ENCODE assay signal across 30 mouse cellular contexts in genomic region chr19:46662784-46663183, GRCm38 (mm10). TPM values are rescaled to one million over a fixed set of nuclear protein-coding genes. Genes with fewer than 3 reads are reported as not detected.
DNase-seq lines count a peak whose midpoint lies in the region; ATAC-seq and TF ChIP-seq lines count a peak whose summit lies in the region.
"Had no signal": no experiment of that assay in that cellular context is flagged by ENCODE, and none has a peak within 500 bp of the region (broad histone marks: within the 10 kb centered on the region; RNA-seq: fewer than 3 reads in every experiment).

No protein-coding gene starts in this region.

- no peaks in the 10 kb centered on the region for H3K9me3 ChIP-seq in heart, embryonic 13.5 days
- H3K9me3 ChIP-seq in liver, embryonic 16.5 days (replicated peaks; ENCODE audit: control insufficient read depth, low read length) = no peaks in the 10 kb centered on the region
- H3K9me3 ChIP-seq in liver, embryonic 11.5 days (ENCODE audit: control insufficient read depth, low read length) = no peaks in the 10 kb centered on the region
- no peaks in the 10 kb centered on the region for H3K9me3 ChIP-seq in midbrain, embryonic 11.5 days (ENCODE audit: control insufficient read depth, low read length)
- H3K9me3 ChIP-seq in midbrain, embryonic 14.5 days (ENCODE audit: control insufficient read depth, low read length) = no peaks in the 10 kb centered on the region
- H3K9me3 ChIP-seq: embryonic facial prominence, embryonic 13.5 days; embryonic facial prominence, embryonic 15.5 days; forebrain, embryonic 10.5 days; forebrain, embryonic 12.5 days had no signal

- no peak for TF ChIP-seq EP300 in heart, adult 2 months (IDR thresholded peaks at IDR 0.05; ENCODE audit: insufficient read depth, low read depth, low read length)

- no peak overlapping the region for H3K9ac ChIP-seq in heart, adult 2 months (ENCODE audit: low read depth, low read length)
- no peak overlapping the region for H3K9ac ChIP-seq in heart, embryonic 13.5 days
- no peak overlapping the region for H3K9ac ChIP-seq in liver, embryonic 16.5 days (ENCODE audit: low read depth, low read length)
- H3K9ac ChIP-seq in liver, embryonic 11.5 days (ENCODE audit: low read depth, low read length) = no peak overlapping the region
- H3K9ac ChIP-seq in midbrain, embryonic 11.5 days (ENCODE audit: low read length) = no peak overlapping the region
- H3K9ac ChIP-seq in midbrain, embryonic 14.5 days (replicated peaks; ENCODE audit: low read length) = no peak overlapping the region
- H3K9ac ChIP-seq: embryonic facial prominence, embryonic 13.5 days; embryonic facial prominence, embryonic 15.5 days; forebrain, embryonic 12.5 days had no signal

- no peak for ATAC-seq in heart, embryonic 13.5 days (ENCODE audit: extremely low read depth, insufficient number of reproducible peaks, low FRiP score, low TSS enrichment)
- ATAC-seq in liver, embryonic 16.5 days (ENCODE audit: low read depth) = no peak
- ATAC-seq in liver, embryonic 11.5 days (replicated peaks; ENCODE audit: low FRiP score) = no peak
- ATAC-seq in midbrain, embryonic 11.5 days (ENCODE audit: low FRiP score) = no peak
- no peak for ATAC-seq in midbrain, embryonic 14.5 days (ENCODE audit: low FRiP score, low TSS enrichment)
- ATAC-seq: forebrain, embryonic 14.5 days; forebrain, embryonic 16.5 days had no signal

- H3K4me2 ChIP-seq in heart, embryonic 13.5 days = no peak overlapping the region
- no peak overlapping the region for H3K4me2 ChIP-seq in liver, embryonic 16.5 days (ENCODE audit: low read depth, low read length)
- no peak overlapping the region for H3K4me2 ChIP-seq in liver, embryonic 11.5 days
- no peak overlapping the region for H3K4me2 ChIP-seq in midbrain, embryonic 11.5 days
- no peak overlapping the region for H3K4me2 ChIP-seq in midbrain, embryonic 14.5 days (ENCODE audit: low read length)
- H3K4me2 ChIP-seq: embryonic facial prominence, embryonic 13.5 days; embryonic facial prominence, embryonic 15.5 days; forebrain, embryonic 12.5 days had no signal

- no peaks in the 10 kb centered on the region for H3K27me3 ChIP-seq in heart, adult 2 months (ENCODE audit: control insufficient read depth, insufficient read depth, low read length)
- H3K27me3 ChIP-seq in heart, embryonic 13.5 days (replicated peaks) = no peaks in the 10 kb centered on the region
- no peaks in the 10 kb centered on the region for H3K27me3 ChIP-seq in liver, embryonic 16.5 days (ENCODE audit: control insufficient read depth, insufficient read depth, low read depth, low read length)
- no peaks in the 10 kb centered on the region for H3K27me3 ChIP-seq in liver, embryonic 11.5 days (replicated peaks; ENCODE audit: control insufficient read depth, insufficient read depth, low read length)
- no peaks in the 10 kb centered on the region for H3K27me3 ChIP-seq in midbrain, embryonic 11.5 days (ENCODE audit: control insufficient read depth, insufficient read depth, low read length)
- no peaks in the 10 kb centered on the region for H3K27me3 ChIP-seq in midbrain, embryonic 14.5 days (ENCODE audit: control insufficient read depth, insufficient read depth, low read length)
- H3K27me3 ChIP-seq: embryonic facial prominence, embryonic 13.5 days; embryonic facial prominence, embryonic 15.5 days; forebrain, embryonic 12.5 days had no signal

- no peak for TF ChIP-seq POLR2A in heart, adult 2 months (IDR thresholded peaks at IDR 0.05; ENCODE audit: insufficient read depth, low read depth, low read length)

- H3K36me3 ChIP-seq in heart, adult 2 months (ENCODE audit: control insufficient read depth, insufficient read depth, low read length) = no peaks in the 10 kb centered on the region
- H3K36me3 ChIP-seq in heart, embryonic 13.5 days = peaks cover 6% of the 10 kb centered on the region
- H3K36me3 ChIP-seq in liver, embryonic 16.5 days (ENCODE audit: control insufficient read depth, insufficient read depth) = no peaks in the 10 kb centered on the region
- H3K36me3 ChIP-seq in liver, embryonic 11.5 days (ENCODE audit: control insufficient read depth, insufficient read depth, low read length) = no peaks in the 10 kb centered on the region
- H3K36me3 ChIP-seq in midbrain, embryonic 11.5 days (ENCODE audit: control insufficient read depth, insufficient read depth, low read length) = no peaks in the 10 kb centered on the region
- 0 out of 2 replicates have a peak, but pooled peaks cover 2% of the 10 kb centered on the region for H3K36me3 ChIP-seq in midbrain, embryonic 14.5 days (ENCODE audit: control insufficient read depth, insufficient read depth, low read length)
- H3K36me3 ChIP-seq: embryonic facial prominence, embryonic 15.5 days had no signal

- peak; percentile 55 for DNase-seq in heart, adult 11 months
- DNase-seq in heart, adult 2 months = no peak
- DNase-seq in heart, adult 8-10 months (ENCODE audit: low spot score) = no peak
- DNase-seq in liver, embryonic 11.5 days (ENCODE audit: low spot score) = no peak
- DNase-seq in midbrain, embryonic 11.5 days (ENCODE audit: low spot score, missing footprints) = peak; percentile 78
- DNase-seq in midbrain, embryonic 14.5 days = no peak
- DNase-seq: adrenal gland, adult 8-10 months; adrenal gland, postnatal 25 days; cerebellum, adult 11 months; cerebellum, adult 18-20 months; cerebellum, adult 8-10 months; cerebellum, adult 9-11 months; cerebellum, postnatal 14 days; cerebellum, postnatal 36 days; embryo, embryonic 11 days had no signal

- no peak for TF ChIP-seq CTCF in heart, adult 2 months (IDR thresholded peaks at IDR 0.05)

- intact Hi-C loops in heart, adult 2 months (cut with DNase I) = no loop called here

- H3K27ac ChIP-seq in heart, adult 2 months = no peak overlapping the region
- H3K27ac ChIP-seq in heart, embryonic 13.5 days (replicated peaks) = 0 out of 2 replicates have a peak overlapping the region, but pooled peaks have one; percentile 15
- peak overlapping the region; percentile 52; the same call in 1 of the 2 replicates for H3K27ac ChIP-seq in liver, embryonic 16.5 days (ENCODE audit: low read length)
- H3K27ac ChIP-seq in liver, embryonic 11.5 days (ENCODE audit: low read depth, low read length) = no peak overlapping the region
- no peak overlapping the region for H3K27ac ChIP-seq in midbrain, embryonic 11.5 days (ENCODE audit: low read depth, low read length)
- H3K27ac ChIP-seq in midbrain, embryonic 14.5 days (replicated peaks; ENCODE audit: low read depth, low read length) = no peak overlapping the region
- H3K27ac ChIP-seq: embryonic facial prominence, embryonic 13.5 days; embryonic facial prominence, embryonic 15.5 days; forebrain, embryonic 10.5 days; forebrain, embryonic 12.5 days had no signal

- H3K4me1 ChIP-seq in heart, adult 2 months (ENCODE audit: control insufficient read depth, insufficient read depth, low read length) = no peaks in the 10 kb centered on the region; the same call in 1 of the 2 replicates
- H3K4me1 ChIP-seq in heart, embryonic 13.5 days = peaks cover 59% of the 10 kb centered on the region
- peaks cover 10% of the 10 kb centered on the region for H3K4me1 ChIP-seq in liver, embryonic 16.5 days (ENCODE audit: control insufficient read depth, low read depth, low read length)
- peaks cover 2% of the 10 kb centered on the region; the same call in 1 of the 2 replicates for H3K4me1 ChIP-seq in liver, embryonic 11.5 days (replicated peaks; ENCODE audit: control insufficient read depth, insufficient read depth, low read length)
- H3K4me1 ChIP-seq in midbrain, embryonic 11.5 days (ENCODE audit: control insufficient read depth, insufficient read depth, low read length) = peaks cover 4% of the 10 kb centered on the region; the same call in 1 of the 2 replicates
- H3K4me1 ChIP-seq in midbrain, embryonic 14.5 days (ENCODE audit: control insufficient read depth, insufficient read depth, low read length) = peaks cover 8% of the 10 kb centered on the region; the same call in 1 of the 2 replicates

- WGBS in heart, adult 2 months = 79% methylated on average over 6 of the region's 6 CpGs
- 76% methylated on average over 6 of the region's 6 CpGs for WGBS in heart, embryonic 13.5 days
- WGBS in liver, embryonic 16.5 days (ENCODE audit: insufficient replicate concordance) = 59% methylated on average over 6 of the region's 6 CpGs
- WGBS in liver, embryonic 11.5 days = 81% methylated on average over 6 of the region's 6 CpGs
- WGBS in midbrain, embryonic 11.5 days = 84% methylated on average over 6 of the region's 6 CpGs
- 87% methylated on average over 6 of the region's 6 CpGs for WGBS in midbrain, embryonic 14.5 days

- H3K79me2 ChIP-seq in heart, adult 2 months (replicated peaks; ENCODE audit: control insufficient read depth, insufficient read depth, low read length) = no peaks in the 10 kb centered on the region

- H3K4me3 ChIP-seq in heart, adult 2 months = no peak overlapping the region
- no peak overlapping the region for H3K4me3 ChIP-seq in heart, embryonic 13.5 days
- H3K4me3 ChIP-seq in liver, embryonic 16.5 days (ENCODE audit: low read depth, low read length) = no peak overlapping the region
- H3K4me3 ChIP-seq in liver, embryonic 11.5 days (ENCODE audit: low read depth, low read length) = no peak overlapping the region
- no peak overlapping the region for H3K4me3 ChIP-seq in midbrain, embryonic 11.5 days (ENCODE audit: low read depth, low read length)
- no peak overlapping the region for H3K4me3 ChIP-seq in midbrain, embryonic 14.5 days (replicated peaks; ENCODE audit: low read depth, low read length)
- H3K4me3 ChIP-seq: embryonic facial prominence, embryonic 13.5 days; embryonic facial prominence, embryonic 15.5 days; erythroblast, embryonic 14.5 days; forebrain, embryonic 10.5 days; forebrain, embryonic 12.5 days had no signal

RNA-seq across cellular contexts. Expression of gene Cyp17a1, which starts 10.2 kb away (rescaled TPM):
- not detected for total RNA-seq in heart, adult 2 months (2021)
- polyA plus RNA-seq in heart, adult 2 months (2012; rRNA removed) = 0.12 TPM in 1 of 2 replicates, not detected in the other
- polyA plus RNA-seq in heart, embryonic 13.5 days (2015; fragmentation: Nextera tagmentation; extraction: Ambion mirVana) = 1.1 and 1.6 TPM in 2 replicates
- total RNA-seq in heart, adult 8-10 months (2022) = not detected
- 1.9 and 2.4 TPM in 2 replicates for polyA plus RNA-seq in liver, embryonic 16.5 days (2015; fragmentation: Nextera tagmentation; extraction: Ambion mirVana)
- polyA plus RNA-seq in liver, embryonic 11.5 days (2014; fragmentation: Nextera tagmentation; extraction: Ambion mirVana) = 0.27 and 0.30 TPM in 2 replicates
- not detected in 2 replicates for polyA plus RNA-seq in midbrain, embryonic 11.5 days (2014; fragmentation: Nextera tagmentation; extraction: Ambion mirVana)
- not detected in 2 replicates for polyA plus RNA-seq in midbrain, embryonic 14.5 days (2014; fragmentation: Nextera tagmentation; extraction: Ambion mirVana)
- total RNA-seq: common myeloid progenitor, adult 5-6 weeks; ES-E14; MEL had no signal
- polyA plus RNA-seq: brain, embryonic 14.5 days; C2C12; embryonic facial prominence, embryonic 11.5 days; embryonic facial prominence, embryonic 13.5 days; erythroblast, embryonic 14.5 days; forebrain, embryonic 10.5 days; forebrain, embryonic 12.5 days; forebrain, embryonic 14.5 days had no signal

RNA-seq across cellular contexts. Expression of gene Borcs7, which starts 26.9 kb away (rescaled TPM):
- 1 to 10 TPM; 7.1 to 7.8 TPM for total RNA-seq in heart, adult 2 months (2021)
- 4.7 and 8.7 TPM in 2 replicates for polyA plus RNA-seq in heart, adult 2 months (2012; rRNA removed)
- polyA plus RNA-seq in heart, embryonic 13.5 days (2015; fragmentation: Nextera tagmentation; extraction: Ambion mirVana) = 17.4 and 17.6 TPM in 2 replicates
- 10 to 100 TPM in 1 of 4 experiments, 1 to 10 TPM in 3; 7.7 to 11.1 (median 8.6) TPM for total RNA-seq in heart, adult 8-10 months (2022)
- polyA plus RNA-seq in liver, embryonic 16.5 days (2015; fragmentation: Nextera tagmentation; extraction: Ambion mirVana) = 4.4 and 5.0 TPM in 2 replicates
- 9.9 and 13.8 TPM in 2 replicates for polyA plus RNA-seq in liver, embryonic 11.5 days (2014; fragmentation: Nextera tagmentation; extraction: Ambion mirVana)
- 15.3 and 16.2 TPM in 2 replicates for polyA plus RNA-seq in midbrain, embryonic 11.5 days (2014; fragmentation: Nextera tagmentation; extraction: Ambion mirVana)
- polyA plus RNA-seq in midbrain, embryonic 14.5 days (2014; fragmentation: Nextera tagmentation; extraction: Ambion mirVana) = 21.6 and 23.3 TPM in 2 replicates

RNA-seq across cellular contexts. Expression of gene As3mt, which starts 44.5 kb away (rescaled TPM):
- 10 to 100 TPM; 86.2 to 99.2 TPM for total RNA-seq in heart, adult 2 months (2021)
- 33.2 and 63.7 TPM in 2 replicates for polyA plus RNA-seq in heart, adult 2 months (2012; rRNA removed)
- polyA plus RNA-seq in heart, embryonic 13.5 days (2015; fragmentation: Nextera tagmentation; extraction: Ambion mirVana) = 49.1 and 52.8 TPM in 2 replicates
- 100 to 1,000 TPM in 2 of 4 experiments, 10 to 100 TPM in 2; 91.3 to 104 (median 98.7) TPM for total RNA-seq in heart, adult 8-10 months (2022)
- 18.2 and 18.6 TPM in 2 replicates for polyA plus RNA-seq in liver, embryonic 16.5 days (2015; fragmentation: Nextera tagmentation; extraction: Ambion mirVana)
- 26.0 and 29.3 TPM in 2 replicates for polyA plus RNA-seq in liver, embryonic 11.5 days (2014; fragmentation: Nextera tagmentation; extraction: Ambion mirVana)
- 33.8 and 37.6 TPM in 2 replicates for polyA plus RNA-seq in midbrain, embryonic 11.5 days (2014; fragmentation: Nextera tagmentation; extraction: Ambion mirVana)
- polyA plus RNA-seq in midbrain, embryonic 14.5 days (2014; fragmentation: Nextera tagmentation; extraction: Ambion mirVana) = 38.8 and 42.5 TPM in 2 replicates

Comparison
In these comparisons a context has a peak if more than half of its experiments do, and no peak if none do; other contexts are left out.
1. DNase-seq: peak in heart, adult 11 months (single experiment) and midbrain, embryonic 11.5 days (single experiment); none in heart, adult 2 months (0 of 2), heart, adult 8-10 months (single experiment), liver, embryonic 11.5 days (single experiment) and midbrain, embryonic 14.5 days (single experiment).
2. H3K27ac ChIP-seq: peak in heart, embryonic 13.5 days (single experiment) and liver, embryonic 16.5 days (single experiment); none in heart, adult 2 months (single experiment), liver, embryonic 11.5 days (single experiment), midbrain, embryonic 11.5 days (single experiment) and midbrain, embryonic 14.5 days (single experiment).